Comparison of ENCODE assay signal across 16 mouse cellular contexts in the genomic region with DNA sequence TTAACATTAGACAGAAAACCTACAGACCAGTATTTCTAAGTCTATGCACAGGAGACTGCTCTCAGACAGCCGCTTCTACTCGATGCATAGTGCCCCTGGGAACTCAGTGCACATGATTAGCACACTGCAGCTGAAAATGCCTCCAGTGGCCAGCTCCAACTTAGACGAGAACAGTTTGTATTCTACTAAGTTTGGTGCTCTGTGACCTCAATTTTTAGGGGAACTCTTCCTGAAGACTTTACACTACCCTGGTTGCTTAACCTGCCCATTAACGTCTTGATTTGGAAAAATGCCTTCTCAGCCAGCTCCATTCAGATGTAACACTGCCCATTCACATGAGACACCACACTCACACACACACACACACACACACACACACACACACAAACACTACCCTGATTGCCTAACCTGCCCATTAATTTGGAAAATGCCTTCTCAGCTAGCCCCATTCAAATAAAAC.
DNase-seq lines count a peak whose midpoint lies in the region; ATAC-seq and TF ChIP-seq lines count a peak whose summit lies in the region.
"Had no signal": no experiment of that assay in that cellular context is flagged by ENCODE, and none has a peak within 500 bp of the region (broad histone marks: within the 10 kb centered on the region; RNA-seq: fewer than 3 reads in every experiment).

No protein-coding gene starts in this region.

- WGBS in forebrain, embryonic 14.5 days = 29% methylated on average over 4 of the region's 4 CpGs
- 15% methylated on average over 4 of the region's 4 CpGs for WGBS in forebrain, embryonic 16.5 days
- WGBS in kidney, adult 2 months = 29% methylated on average over 4 of the region's 4 CpGs
- 23% methylated on average over 4 of the region's 4 CpGs for WGBS in hindbrain, postnatal 0 days
- 51% methylated on average over 4 of the region's 4 CpGs for WGBS in lung, postnatal 0 days

- TF ChIP-seq POLR2A in kidney, adult 2 months (IDR thresholded peaks at IDR 0.05; ENCODE audit: low read depth, low read length) = no peak

- H3K36me3 ChIP-seq in forebrain, embryonic 14.5 days (ENCODE audit: control insufficient read depth, insufficient read depth, low read length) = no peaks in the 10 kb centered on the region
- H3K36me3 ChIP-seq in forebrain, embryonic 16.5 days (ENCODE audit: control insufficient read depth, insufficient read depth) = no peaks in the 10 kb centered on the region
- H3K36me3 ChIP-seq in kidney, adult 2 months (ENCODE audit: control insufficient read depth, insufficient read depth, low read length) = no peaks in the 10 kb centered on the region
- H3K36me3 ChIP-seq in hindbrain, postnatal 0 days (ENCODE audit: insufficient read depth, low read length) = no peaks in the 10 kb centered on the region
- H3K36me3 ChIP-seq in lung, postnatal 0 days (ENCODE audit: insufficient read depth, low read length) = no peaks in the 10 kb centered on the region
- H3K36me3 ChIP-seq: embryonic facial prominence, embryonic 13.5 days had no signal

- no peak for TF ChIP-seq EP300 in lung, postnatal 0 days (IDR thresholded peaks at IDR 0.05)

- H3K4me2 ChIP-seq in forebrain, embryonic 14.5 days (ENCODE audit: low read length) = no peak overlapping the region
- no peak overlapping the region for H3K4me2 ChIP-seq in forebrain, embryonic 16.5 days (ENCODE audit: low read length)
- H3K4me2 ChIP-seq in hindbrain, postnatal 0 days (ENCODE audit: low read depth, low read length) = no peak overlapping the region
- no peak overlapping the region for H3K4me2 ChIP-seq in lung, postnatal 0 days (replicated peaks; ENCODE audit: low read depth, low read length)
- H3K4me2 ChIP-seq: embryonic facial prominence, embryonic 13.5 days had no signal

- H3K9me3 ChIP-seq in forebrain, embryonic 14.5 days (replicated peaks; ENCODE audit: control insufficient read depth, low read length) = no peaks in the 10 kb centered on the region
- no peaks in the 10 kb centered on the region for H3K9me3 ChIP-seq in forebrain, embryonic 16.5 days (ENCODE audit: control insufficient read depth, low read length)
- H3K9me3 ChIP-seq in hindbrain, postnatal 0 days (ENCODE audit: low read length) = no peaks in the 10 kb centered on the region
- H3K9me3 ChIP-seq in lung, postnatal 0 days (ENCODE audit: low read length) = no peaks in the 10 kb centered on the region
- H3K9me3 ChIP-seq: embryonic facial prominence, embryonic 13.5 days had no signal

- ATAC-seq in forebrain, embryonic 14.5 days = 0 out of 2 replicates have a peak, but pooled peaks have one; percentile 29
- ATAC-seq in forebrain, embryonic 16.5 days = no peak
- ATAC-seq in hindbrain, postnatal 0 days = no peak
- ATAC-seq in lung, postnatal 0 days = no peak

- no peak overlapping the region for H3K27ac ChIP-seq in forebrain, embryonic 14.5 days (ENCODE audit: low read depth, low read length)
- H3K27ac ChIP-seq in forebrain, embryonic 16.5 days (ENCODE audit: low read length) = no peak overlapping the region
- no peak overlapping the region for H3K27ac ChIP-seq in kidney, adult 2 months (ENCODE audit: insufficient read depth, low read depth, low read length)
- no peak overlapping the region for H3K27ac ChIP-seq in hindbrain, postnatal 0 days
- H3K27ac ChIP-seq in lung, postnatal 0 days (ENCODE audit: low read length) = no peak overlapping the region
- H3K27ac ChIP-seq: embryonic facial prominence, embryonic 13.5 days; layer of hippocampus, adult 2 months had no signal

- no peak overlapping the region for H3K9ac ChIP-seq in forebrain, embryonic 14.5 days (ENCODE audit: low read length)
- no peak overlapping the region for H3K9ac ChIP-seq in forebrain, embryonic 16.5 days (replicated peaks; ENCODE audit: low read depth, low read length)
- no peak overlapping the region for H3K9ac ChIP-seq in hindbrain, postnatal 0 days (replicated peaks; ENCODE audit: low read length)
- H3K9ac ChIP-seq in lung, postnatal 0 days (replicated peaks; ENCODE audit: low read depth) = no peak overlapping the region
- H3K9ac ChIP-seq: embryonic facial prominence, embryonic 13.5 days had no signal

- H3K4me1 ChIP-seq in forebrain, embryonic 14.5 days (ENCODE audit: control insufficient read depth, insufficient read depth, low read length) = no peaks in the 10 kb centered on the region
- H3K4me1 ChIP-seq in forebrain, embryonic 16.5 days (replicated peaks; ENCODE audit: control insufficient read depth, insufficient read depth, low read length) = 0 out of 2 replicates have a peak, but pooled peaks cover 3% of the 10 kb centered on the region
- H3K4me1 ChIP-seq in kidney, adult 2 months (ENCODE audit: control insufficient read depth, insufficient read depth, low read length) = no peaks in the 10 kb centered on the region
- H3K4me1 ChIP-seq in hindbrain, postnatal 0 days (ENCODE audit: insufficient read depth, low read length) = peaks cover 9% of the 10 kb centered on the region; the same call in 1 of the 2 replicates
- no peaks in the 10 kb centered on the region for H3K4me1 ChIP-seq in lung, postnatal 0 days (ENCODE audit: insufficient read depth, low read depth, low read length)
- H3K4me1 ChIP-seq: embryonic facial prominence, embryonic 13.5 days had no signal

- H3K27me3 ChIP-seq in forebrain, embryonic 14.5 days (replicated peaks; ENCODE audit: control insufficient read depth, insufficient read depth, low read length) = no peaks in the 10 kb centered on the region
- no peaks in the 10 kb centered on the region for H3K27me3 ChIP-seq in forebrain, embryonic 16.5 days (replicated peaks; ENCODE audit: control insufficient read depth, insufficient read depth, low read length)
- no peaks in the 10 kb centered on the region for H3K27me3 ChIP-seq in kidney, adult 2 months (replicated peaks; ENCODE audit: control insufficient read depth, insufficient read depth, low read length)
- H3K27me3 ChIP-seq in hindbrain, postnatal 0 days (ENCODE audit: insufficient read depth, low read length) = no peaks in the 10 kb centered on the region
- H3K27me3 ChIP-seq in lung, postnatal 0 days (replicated peaks; ENCODE audit: insufficient read depth, low read length) = no peaks in the 10 kb centered on the region
- H3K27me3 ChIP-seq: embryonic facial prominence, embryonic 13.5 days had no signal

- no peak for TF ChIP-seq CTCF in kidney, adult 2 months (conservative IDR thresholded peaks at IDR 0.05; ENCODE audit: insufficient read depth, insufficient read length, low read depth, low read length)
- TF ChIP-seq CTCF in hindbrain, postnatal 0 days (IDR thresholded peaks at IDR 0.05; ENCODE audit: low read depth) = no peak
- TF ChIP-seq CTCF in lung, postnatal 0 days (IDR thresholded peaks at IDR 0.05) = no peak

- no peak overlapping the region for H3K4me3 ChIP-seq in forebrain, embryonic 14.5 days (ENCODE audit: low read depth, low read length)
- H3K4me3 ChIP-seq in forebrain, embryonic 16.5 days (replicated peaks; ENCODE audit: low read length) = no peak overlapping the region
- H3K4me3 ChIP-seq in kidney, adult 2 months (ENCODE audit: insufficient read depth, low read depth, low read length) = no peak overlapping the region
- H3K4me3 ChIP-seq in hindbrain, postnatal 0 days (ENCODE audit: low read length) = no peak overlapping the region
- no peak overlapping the region for H3K4me3 ChIP-seq in lung, postnatal 0 days (ENCODE audit: low read depth, low read length)
- H3K4me3 ChIP-seq: embryonic facial prominence, embryonic 13.5 days; layer of hippocampus, adult 2 months had no signal

- no peak for DNase-seq in forebrain, embryonic 14.5 days (ENCODE audit: low spot score)
- DNase-seq in kidney, adult 2 months = peak; percentile 38
- no peak for DNase-seq in kidney, postnatal 10 days
- peak; percentile 64 for DNase-seq in adipocyte (ENCODE audit: low spot score)
- peak; percentile 50 for DNase-seq in hindbrain, postnatal 0 days (ENCODE audit: low spot score)
- DNase-seq in lung, postnatal 0 days (ENCODE audit: low spot score) = no peak
- DNase-seq in gastrocnemius, postnatal 25 days = no peak
- DNase-seq: adrenal gland, adult 2 months; cerebellum, adult 2 months; heart, postnatal 36 days; lung, adult 18-20 months; right cerebral cortex, adult 18-20 months; thymus, postnatal 14 days had no signal

Comparison
In these comparisons a context has a peak if more than half of its experiments do, and no peak if none do; other contexts are left out.
1. DNase-seq: peak in kidney, adult 2 months (single experiment), adipocyte (single experiment) and hindbrain, postnatal 0 days (single experiment); none in forebrain, embryonic 14.5 days (single experiment), kidney, postnatal 10 days (single experiment), lung, postnatal 0 days (single experiment) and gastrocnemius, postnatal 25 days (single experiment).